Mouse (Mus musculus): ENCODE measurements around the gene Ppp2r5e.
A peak's percentile ranks its signal among the peaks of the same experiment; 100 is the strongest.
"Not testable (repeated sequence)": the region's sequence is repeated elsewhere in the genome, so short reads cannot be mapped to it uniquely, and the experiment has no call there.

The Ppp2r5e gene

GRCm38 (mm10) chr12:75536566-75536965, 59.5 kb downstream of the Ppp2r5e start:
- no peak for DNase-seq

GRCm38 (mm10) chr12:75533145-75533544, 62.9 kb downstream of the Ppp2r5e start:
- DNase-seq = no peak

- DNase-seq = no peak
Measured at GRCm38 (mm10) chr12:75531895-75532294, 64.2 kb downstream of the Ppp2r5e start.

GRCm38 (mm10) chr12:75528857-75529808, 66.9 kb downstream of the Ppp2r5e start:
- no peak for DNase-seq

GRCm38 (mm10) chr12:75528300-75528699, 67.7 kb downstream of the Ppp2r5e start:
- DNase-seq = peak; percentile 37

- DNase-seq = no peak
Measured at GRCm38 (mm10) chr12:75524199-75524598, 71.8 kb downstream of the Ppp2r5e start.

- no peak for DNase-seq
Measured at GRCm38 (mm10) chr12:75522931-75523330, 73.1 kb downstream of the Ppp2r5e start.

- DNase-seq = no peak
Measured at GRCm38 (mm10) chr12:75522360-75522759, 73.7 kb downstream of the Ppp2r5e start.

GRCm38 (mm10) chr12:75520395-75520794, 75.7 kb downstream of the Ppp2r5e start:
- no peak for DNase-seq

- DNase-seq = no peak
Measured at GRCm38 (mm10) chr12:75519181-75519940, 76.7 kb downstream of the Ppp2r5e start.

- no peak for DNase-seq
Measured at GRCm38 (mm10) chr12:75515301-75515906, 80.6 kb downstream of the Ppp2r5e start.

- DNase-seq = no peak
Measured at GRCm38 (mm10) chr12:75511520-75511919, 84.5 kb downstream of the Ppp2r5e start.

GRCm38 (mm10) chr12:75504991-75505650, 90.9 kb downstream of the Ppp2r5e start:
- DNase-seq = no peak

- DNase-seq = peak; percentile 18
Measured at GRCm38 (mm10) chr12:75502664-75503063, 93.4 kb downstream of the Ppp2r5e start.

GRCm38 (mm10) chr12:75497698-75498097, 98.3 kb downstream of the Ppp2r5e start:
- DNase-seq = no peak

GRCm38 (mm10) chr12:75495636-75496035, 100.4 kb downstream of the Ppp2r5e start:
- DNase-seq = no peak

GRCm38 (mm10) chr12:75494643-75495042, 101.4 kb downstream of the Ppp2r5e start:
- DNase-seq = no peak

- DNase-seq = no peak
Measured at GRCm38 (mm10) chr12:75492549-75493327, 103.3 kb downstream of the Ppp2r5e start.

- DNase-seq = not testable (repeated sequence)
Measured at GRCm38 (mm10) chr12:75492148-75492547, 103.9 kb downstream of the Ppp2r5e start.

- no peak for DNase-seq
Measured at GRCm38 (mm10) chr12:75487500-75487899, 108.5 kb downstream of the Ppp2r5e start.

- DNase-seq = no peak
Measured at GRCm38 (mm10) chr12:75486568-75487286, 109.3 kb downstream of the Ppp2r5e start.

Data from cerebellum, adult 11 months (tissue).